Mouse (Mus musculus) bone marrow, adult 2 months (tissue): ENCODE measurements around the gene Lin7a.
"Not testable (repeated sequence)": the region's sequence is repeated elsewhere in the genome, so short reads cannot be mapped to it uniquely, and the experiment has no call there.

Experiments
- CTCF ChIP-seq: fragments of 200-500 bp; IDR thresholded peaks from 2 replicates; pipeline ENCODE4 v1.5.1; 2011; ENCODE audit warnings: low read length, control low read depth; ENCODE audit not compliant: control insufficient read depth, insufficient read depth
- POLR2A ChIP-seq: fragments of 200-500 bp; IDR thresholded peaks from 2 replicates; pipeline ENCODE4 v1.6.1; 2011; ENCODE audit warnings: low read depth, mild to moderate bottlenecking, control low read depth, low read length, borderline replicate concordance; ENCODE audit not compliant: control insufficient read depth

- not testable (repeated sequence) for TF ChIP-seq CTCF, POLR2A
These were observed 29.5 kb upstream of the Lin7a start for GRCm38 (mm10) chr10:107241999-107242398.
